Mouse (Mus musculus): ENCODE results near the gene Wwc1.

- TF ChIP-seq CTCF (IDR thresholded peaks at IDR 0.05; ENCODE audit: low read depth, low read length) (no peak), POLR2A (IDR thresholded peaks at IDR 0.05; ENCODE audit: extremely low read depth, insufficient read depth, low read length) (no peak)
Observed at GRCm38 (mm10) chr11:35855567-35855966, 124.8 kb downstream of the Wwc1 start.

Data from liver, adult 2 months (tissue).